Mouse (Mus musculus) midbrain, embryonic 12.5 days (tissue): Measurements from ENCODE around the gene Magi1. TPM values are rescaled to one million over a fixed set of nuclear protein-coding genes. Genes with fewer than 3 reads are reported as not detected.

ENCODE experiments used
- ATAC-seq: fragments of 200-750 bp; cut with Nextera tagmentation; 2 replicates; pipeline ENCODE4 v1.8.0; 2017; ENCODE audit warnings: low read depth, moderate TSS enrichment, moderate library complexity; ENCODE audit not compliant: low FRiP score
- H3K27ac ChIP-seq: fragments of 300-500 bp; sonication (generic); replicated peaks from 2 replicates; pipeline ENCODE4 v1.5.1; 2016; ENCODE audit warnings: mild to moderate bottlenecking
- H3K27me3 ChIP-seq: fragments of 300-500 bp; sonication (generic); 2 replicates; pipeline ENCODE4 v1.6.1; 2016; ENCODE audit warnings: mild to moderate bottlenecking
- H3K36me3 ChIP-seq: fragments of 300-500 bp; sonication (generic); 2 replicates; pipeline ENCODE4 v1.6.1; 2016
- H3K4me1 ChIP-seq: fragments of 300-500 bp; sonication (generic); 2 replicates; pipeline ENCODE4 v1.6.1; 2016
- H3K4me2 ChIP-seq: fragments of 300-500 bp; sonication (generic); replicated peaks from 2 replicates; pipeline ENCODE4 v1.6.1; 2016; ENCODE audit warnings: mild to moderate bottlenecking, moderate library complexity
- H3K4me3 ChIP-seq: fragments of 300-500 bp; sonication (generic); 2 replicates; pipeline ENCODE4 v1.5.1; 2016; ENCODE audit warnings: mild to moderate bottlenecking
- H3K9ac ChIP-seq: fragments of 300-500 bp; sonication (generic); replicated peaks from 2 replicates; pipeline ENCODE4 v1.6.1; 2016; ENCODE audit warnings: mild to moderate bottlenecking, moderate library complexity
- H3K9me3 ChIP-seq: fragments of 300-500 bp; sonication (generic); 2 replicates; pipeline ENCODE4 v1.6.1; 2016; ENCODE audit warnings: mild to moderate bottlenecking
- WGBS: fragments of 180-500 bp; shearing (Covaris S2); methylation state at CpG from one replicate; pipeline ENCODE4 v1.1.7; 2016; 5-methylcytosine and 5-hydroxymethylcytosine counted together
- polyA plus RNA-seq: library from polyadenylated mRNA; unstranded; fragments of >200 nt; fragmentation: Nextera tagmentation; extraction: Ambion mirVana; gene quantifications from 2 replicates; pipeline ENCODE4 v1.2.1, GENCODE M21; 2016

Gene Magi1
- polyA plus RNA-seq, 1 experiment from 2014 or later, result 45.1 TPM

GRCm38 (mm10) chr6:94150876-94151275 lies 132.8 kb downstream of the Magi1 start:
- ATAC-seq, result no peak
- Histone ChIP-seq H3K4me3 (no peak overlapping the region), H3K27ac (no peak overlapping the region), H3K9me3 (no peaks in the 10 kb centered on the region), H3K4me2 (no peak overlapping the region), H3K4me1 (peaks cover 12% of the 10 kb centered on the region), H3K27me3 (no peaks in the 10 kb centered on the region), H3K36me3 (no peaks in the 10 kb centered on the region), H3K9ac (no peak overlapping the region)
- WGBS, result 47% methylated on average over 4 of the region's 4 CpGs

- Histone ChIP-seq H3K4me3 (no peak overlapping the region), H3K4me2 (no peak overlapping the region), H3K4me1 (peaks cover 12% of the 10 kb centered on the region), H3K9me3 (no peaks in the 10 kb centered on the region), H3K36me3 (no peaks in the 10 kb centered on the region), H3K27me3 (no peaks in the 10 kb centered on the region), H3K9ac (no peak overlapping the region), H3K27ac (no peak overlapping the region)
- ATAC-seq, result no peak
- 71% methylated on average over 2 of the region's 2 CpGs for WGBS
These were observed 133.9 kb downstream of the Magi1 start for GRCm38 (mm10) chr6:94149800-94150199.

- no peak overlapping the region for H3K27ac ChIP-seq
- ATAC-seq, result no peak
- 55% methylated on average over 1 of the region's 1 CpGs for WGBS
- no peaks in the 10 kb centered on the region for H3K9me3 ChIP-seq
- no peaks in the 10 kb centered on the region for H3K27me3 ChIP-seq
- no peak overlapping the region for H3K9ac ChIP-seq
- no peak overlapping the region for H3K4me2 ChIP-seq
- H3K4me3 ChIP-seq, result no peak overlapping the region
- no peaks in the 10 kb centered on the region for H3K36me3 ChIP-seq
- H3K4me1 ChIP-seq, result peaks cover 12% of the 10 kb centered on the region
These were observed 137.6 kb downstream of the Magi1 start for GRCm38 (mm10) chr6:94146206-94146493.

GRCm38 (mm10) chr6:94145430-94146205 lies 138.1 kb downstream of the Magi1 start:
- Histone ChIP-seq H3K27me3 (no peaks in the 10 kb centered on the region), H3K4me2 (no peak overlapping the region), H3K4me3 (no peak overlapping the region), H3K9ac (no peak overlapping the region), H3K36me3 (no peaks in the 10 kb centered on the region), H3K27ac (no peak overlapping the region), H3K9me3 (no peaks in the 10 kb centered on the region), H3K4me1 (peaks cover 12% of the 10 kb centered on the region)
- no peak for ATAC-seq
- 88% methylated on average over 8 of the region's 8 CpGs for WGBS

- H3K27ac ChIP-seq, result no peak overlapping the region
- WGBS, result 97% methylated on average over 2 of the region's 2 CpGs
- no peak overlapping the region for H3K4me3 ChIP-seq
- H3K4me2 ChIP-seq, result no peak overlapping the region
- H3K27me3 ChIP-seq, result no peaks in the 10 kb centered on the region
- H3K36me3 ChIP-seq, result no peaks in the 10 kb centered on the region
- H3K4me1 ChIP-seq, result peaks cover 8% of the 10 kb centered on the region; the same call in 1 of the 2 replicates
- H3K9ac ChIP-seq, result no peak overlapping the region
- ATAC-seq, result no peak
- H3K9me3 ChIP-seq, result no peaks in the 10 kb centered on the region
These were observed 141.2 kb downstream of the Magi1 start for GRCm38 (mm10) chr6:94142493-94142892.

GRCm38 (mm10) chr6:94141496-94141895 lies 142.2 kb downstream of the Magi1 start:
- no peaks in the 10 kb centered on the region for H3K9me3 ChIP-seq
- H3K4me1 ChIP-seq, result peaks cover 2% of the 10 kb centered on the region; the same call in 1 of the 2 replicates
- no peak overlapping the region for H3K4me3 ChIP-seq
- H3K27ac ChIP-seq, result no peak overlapping the region
- no peaks in the 10 kb centered on the region for H3K27me3 ChIP-seq
- 60% methylated on average over 2 of the region's 2 CpGs for WGBS
- ATAC-seq, result no peak
- H3K4me2 ChIP-seq, result no peak overlapping the region
- no peaks in the 10 kb centered on the region for H3K36me3 ChIP-seq
- H3K9ac ChIP-seq, result no peak overlapping the region

- WGBS, result 89% methylated on average over 3 of the region's 3 CpGs
- Histone ChIP-seq H3K36me3 (no peaks in the 10 kb centered on the region), H3K9me3 (no peaks in the 10 kb centered on the region), H3K4me3 (no peak overlapping the region), H3K4me1 (peaks cover 4% of the 10 kb centered on the region; the same call in 1 of the 2 replicates), H3K9ac (no peak overlapping the region), H3K27me3 (no peaks in the 10 kb centered on the region), H3K27ac (no peak overlapping the region), H3K4me2 (no peak overlapping the region)
- no peak for ATAC-seq
These were observed 143.7 kb downstream of the Magi1 start for GRCm38 (mm10) chr6:94139952-94140414.

- Histone ChIP-seq H3K36me3 (no peaks in the 10 kb centered on the region), H3K27ac (no peak overlapping the region), H3K27me3 (no peaks in the 10 kb centered on the region), H3K4me1 (peaks cover 15% of the 10 kb centered on the region), H3K9ac (no peak overlapping the region), H3K4me2 (no peak overlapping the region), H3K4me3 (no peak overlapping the region), H3K9me3 (no peaks in the 10 kb centered on the region)
- WGBS, result 80% methylated on average over 3 of the region's 3 CpGs
- ATAC-seq, result no peak
These were observed 147.0 kb downstream of the Magi1 start for GRCm38 (mm10) chr6:94136693-94137092.

- WGBS, result 40% methylated on average over 5 of the region's 5 CpGs
- Histone ChIP-seq H3K4me3 (no peak overlapping the region), H3K9ac (no peak overlapping the region), H3K27ac (no peak overlapping the region), H3K36me3 (no peaks in the 10 kb centered on the region), H3K4me2 (no peak overlapping the region), H3K27me3 (no peaks in the 10 kb centered on the region), H3K9me3 (no peaks in the 10 kb centered on the region), H3K4me1 (peaks cover 17% of the 10 kb centered on the region)
- ATAC-seq, result no peak
These were observed 149.6 kb downstream of the Magi1 start for GRCm38 (mm10) chr6:94134159-94134558.

- 61% methylated on average over 4 of the region's 4 CpGs for WGBS
- Histone ChIP-seq H3K4me3 (no peak overlapping the region), H3K27ac (no peak overlapping the region), H3K27me3 (no peaks in the 10 kb centered on the region), H3K4me2 (no peak overlapping the region), H3K36me3 (no peaks in the 10 kb centered on the region), H3K9me3 (no peaks in the 10 kb centered on the region), H3K4me1 (peaks cover 32% of the 10 kb centered on the region), H3K9ac (no peak overlapping the region)
- ATAC-seq, result no peak
These were observed 151.7 kb downstream of the Magi1 start for GRCm38 (mm10) chr6:94131999-94132398.

- Histone ChIP-seq H3K4me1 (peaks cover 32% of the 10 kb centered on the region), H3K27me3 (no peaks in the 10 kb centered on the region), H3K4me2 (no peak overlapping the region), H3K36me3 (no peaks in the 10 kb centered on the region), H3K9me3 (no peaks in the 10 kb centered on the region), H3K9ac (no peak overlapping the region), H3K4me3 (no peak overlapping the region), H3K27ac (no peak overlapping the region)
- 85% methylated on average over 5 of the region's 5 CpGs for WGBS
- ATAC-seq, result no peak
These were observed 153.3 kb downstream of the Magi1 start for GRCm38 (mm10) chr6:94130389-94130788.

GRCm38 (mm10) chr6:94126763-94127162 lies 157.0 kb downstream of the Magi1 start:
- WGBS, result 88% methylated on average over 4 of the region's 4 CpGs

GRCm38 (mm10) chr6:94125144-94125543 lies 158.6 kb downstream of the Magi1 start:
- Histone ChIP-seq H3K9ac (no peak overlapping the region), H3K9me3 (no peaks in the 10 kb centered on the region), H3K4me2 (no peak overlapping the region), H3K27me3 (no peaks in the 10 kb centered on the region), H3K27ac (no peak overlapping the region), H3K4me1 (peaks cover 20% of the 10 kb centered on the region), H3K36me3 (no peaks in the 10 kb centered on the region), H3K4me3 (no peak overlapping the region)
- no peak for ATAC-seq
- 89% methylated on average over 6 of the region's 6 CpGs for WGBS

More at GRCm38 (mm10) chr6:94126763-94127162, 157.0 kb downstream of the Magi1 start:
- no peak for ATAC-seq
- Histone ChIP-seq H3K4me2 (no peak overlapping the region), H3K27me3 (no peaks in the 10 kb centered on the region), H3K9me3 (no peaks in the 10 kb centered on the region), H3K4me1 (peaks cover 23% of the 10 kb centered on the region), H3K36me3 (no peaks in the 10 kb centered on the region), H3K9ac (no peak overlapping the region), H3K4me3 (no peak overlapping the region), H3K27ac (no peak overlapping the region)
